Mouse (Mus musculus) kidney, postnatal 14 days (tissue): Measurements from ENCODE around the gene Pros1.

Experiments
- DNase-seq: peaks from one replicate; pipeline ENCODE4 v3.0.0; 2022; ENCODE audit warnings: mixed read lengths

The Pros1 gene

GRCm38 (mm10) chr16:62854191-62855068 is at the start of gene Pros1:
Gene Pros1 (plus strand): TSS chr16:62854307.
- peak; percentile 83 for DNase-seq

- no peak for DNase-seq
These were observed 49.5 kb upstream of the Pros1 start for GRCm38 (mm10) chr16:62804621-62805020.

GRCm38 (mm10) chr16:62807249-62807979 is 46.7 kb upstream of the Pros1 start:
- DNase-seq: peak; percentile 19

DNA sequence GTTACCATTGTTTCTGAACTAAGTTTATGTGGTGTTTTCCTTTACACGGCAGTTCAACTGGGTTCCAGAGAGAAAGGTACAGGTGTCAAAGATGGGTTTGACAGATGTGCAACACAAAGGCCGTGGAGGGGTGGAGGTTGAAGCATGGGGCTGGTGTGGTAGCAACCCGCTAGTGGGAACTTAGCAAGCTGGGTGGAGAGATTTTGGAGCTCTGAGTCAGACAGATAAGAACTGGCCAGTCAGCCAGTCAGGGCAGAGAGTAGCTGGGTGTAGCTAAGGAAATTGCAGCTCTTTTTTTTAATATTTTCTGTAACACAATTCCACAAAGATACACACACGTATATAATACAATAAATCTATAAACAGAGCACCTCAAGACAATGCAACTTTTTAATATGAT is 43.3 kb upstream of the Pros1 start:
- DNase-seq: no peak

- no peak for DNase-seq
These were observed 40.3 kb upstream of the Pros1 start for GRCm38 (mm10) chr16:62813790-62814189.

- no peak for DNase-seq
These were observed 39.6 kb upstream of the Pros1 start, which contains the start of gene Stx19 for GRCm38 (mm10) chr16:62814491-62814890. Gene Stx19 (plus strand): TSS chr16:62814676.

- no peak for DNase-seq
These were observed 31.6 kb upstream of the Pros1 start for GRCm38 (mm10) chr16:62822472-62822871.

GRCm38 (mm10) chr16:62826156-62827001 is 27.7 kb upstream of the Pros1 start:
- DNase-seq: peak; percentile 12

DNA sequence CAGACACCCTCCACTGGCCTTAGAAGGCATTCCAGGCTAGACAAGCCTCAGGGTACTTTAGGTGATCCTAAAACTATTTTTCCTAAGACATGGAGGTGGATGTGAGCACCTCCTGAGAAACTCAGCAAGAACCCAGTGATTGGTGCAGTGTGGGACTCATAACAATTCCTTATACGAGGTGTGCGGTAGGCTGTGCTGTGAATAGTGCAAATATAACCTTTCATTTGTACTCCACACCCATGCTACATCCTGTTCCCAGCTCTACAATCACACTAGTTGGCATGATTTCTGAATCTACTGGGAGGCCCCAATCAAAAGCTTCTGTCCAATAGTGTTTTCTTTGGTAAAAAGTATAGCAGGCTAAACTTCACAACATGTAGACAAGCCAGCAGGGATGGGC is 22.1 kb upstream of the Pros1 start:
- DNase-seq: no peak

GRCm38 (mm10) chr16:62832481-62832880 is 21.6 kb upstream of the Pros1 start:
- peak; percentile 64 for DNase-seq

- DNase-seq: no peak
These were observed 19.9 kb upstream of the Pros1 start for GRCm38 (mm10) chr16:62834016-62834735.

GRCm38 (mm10) chr16:62845341-62845740 is 8.8 kb upstream of the Pros1 start:
- DNase-seq: no peak

- DNase-seq: peak; percentile 96
These were observed 7.4 kb upstream of the Pros1 start, which contains the start of gene Arl13b for GRCm38 (mm10) chr16:62846498-62847312. Gene Arl13b (minus strand): TSS chr16:62847040.

DNA sequence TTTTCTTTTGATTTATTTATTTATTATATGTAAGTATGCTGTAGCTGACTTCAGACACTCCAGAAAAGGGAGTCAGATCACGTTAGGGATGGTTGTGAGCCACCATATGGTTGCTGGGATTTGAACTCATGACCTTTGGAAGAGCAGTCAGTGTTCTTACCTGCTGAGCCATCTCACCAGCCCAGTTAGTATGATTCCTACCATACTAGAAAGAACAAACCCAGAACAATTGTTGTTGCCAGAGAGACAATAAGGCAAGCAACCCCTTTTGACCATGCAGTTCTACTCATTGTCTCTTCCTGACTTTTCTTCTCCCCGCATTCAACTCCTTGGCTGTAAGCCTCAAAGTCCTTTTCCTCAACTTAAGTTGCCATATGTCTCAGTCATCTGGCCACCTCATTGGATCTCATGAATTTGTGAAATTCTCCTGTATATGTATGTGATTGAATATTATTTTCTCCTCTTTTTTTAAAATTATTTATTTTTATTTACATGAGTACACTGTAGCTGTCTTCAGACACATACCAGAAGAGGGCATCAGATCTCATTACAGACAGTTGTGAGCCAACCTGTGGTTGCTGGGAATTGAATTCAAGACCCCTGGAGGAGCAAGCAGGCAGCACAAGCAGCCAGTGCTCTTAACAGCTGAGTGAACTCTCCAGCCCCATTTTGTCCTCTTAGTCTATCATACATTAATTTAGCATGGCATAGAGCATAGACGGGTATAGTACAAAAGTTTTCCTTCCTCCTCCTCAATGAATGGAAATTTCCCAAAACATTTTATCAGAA is 1.4 kb upstream of the Pros1 start:
- DNase-seq: no peak

- DNase-seq: no peak
These were observed 438 bp upstream of the Pros1 start for GRCm38 (mm10) chr16:62853611-62854126.

- peak; percentile 9 for DNase-seq
These were observed 1.3 kb downstream of the Pros1 start for GRCm38 (mm10) chr16:62855385-62855784.

DNA sequence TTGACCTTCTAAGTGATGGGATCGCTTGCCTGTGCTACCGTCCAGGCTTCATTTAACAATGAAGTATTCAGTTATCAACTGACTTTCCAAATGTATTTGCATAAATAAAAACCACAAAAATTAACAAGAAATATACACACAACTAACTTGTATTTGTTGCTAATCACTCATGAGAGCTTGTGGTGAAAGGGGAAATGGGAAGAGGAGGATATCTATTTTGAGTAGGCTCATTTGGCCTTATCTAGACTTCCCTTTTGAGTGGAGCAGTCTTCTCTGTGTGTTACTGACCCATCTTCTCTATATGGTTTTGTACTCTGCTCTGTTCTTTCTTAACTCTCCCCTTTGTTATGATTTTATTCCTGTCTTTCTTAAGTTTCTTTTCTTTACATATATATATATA is 2.2 kb downstream of the Pros1 start:
- no peak for DNase-seq

GRCm38 (mm10) chr16:62857498-62857897 is 3.4 kb downstream of the Pros1 start:
- no peak for DNase-seq

GRCm38 (mm10) chr16:62858018-62858417 is 3.9 kb downstream of the Pros1 start:
- peak; percentile 14 for DNase-seq

GRCm38 (mm10) chr16:62860140-62860539 is 6.0 kb downstream of the Pros1 start:
- DNase-seq: no peak
